Mouse (Mus musculus): ENCODE results near the gene Defb26. TPM values are rescaled to one million over a fixed set of nuclear protein-coding genes. Genes with fewer than 3 reads are reported as not detected.

The Defb26 gene
- 162 and 254 TPM in 2 replicates for polyA plus RNA-seq (2012; rRNA removed)

GRCm38 (mm10) chr2:152511592-152511991, at the start of gene Defb26:
Gene Defb26 (minus strand): TSS chr2:152511692.
- no peak for DNase-seq (ENCODE audit: low read depth)

DNA sequence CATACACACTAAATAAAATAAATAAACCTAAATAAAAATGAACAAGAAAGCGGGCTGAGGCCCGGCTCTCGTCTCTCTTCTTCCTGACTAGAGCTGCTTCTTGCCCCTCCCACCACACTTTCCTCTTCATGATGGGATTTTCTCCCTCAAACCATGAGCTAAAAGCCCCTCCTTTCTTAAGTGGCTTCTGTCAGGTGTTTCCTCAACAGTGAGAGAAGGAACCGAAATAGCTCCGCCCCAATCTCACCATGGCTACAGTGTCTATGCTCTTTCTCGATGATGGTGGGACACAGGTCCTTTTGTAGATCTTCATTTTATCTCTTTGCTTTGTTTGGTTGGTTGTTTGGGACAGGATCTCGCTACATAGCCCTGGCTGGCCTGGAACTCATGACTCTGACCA, 45.2 kb upstream of the Defb26 start:
- no peak for DNase-seq (ENCODE audit: low read depth)

GRCm38 (mm10) chr2:152553774-152554423, 42.4 kb upstream of the Defb26 start:
- no peak for DNase-seq (ENCODE audit: low read depth)

DNA sequence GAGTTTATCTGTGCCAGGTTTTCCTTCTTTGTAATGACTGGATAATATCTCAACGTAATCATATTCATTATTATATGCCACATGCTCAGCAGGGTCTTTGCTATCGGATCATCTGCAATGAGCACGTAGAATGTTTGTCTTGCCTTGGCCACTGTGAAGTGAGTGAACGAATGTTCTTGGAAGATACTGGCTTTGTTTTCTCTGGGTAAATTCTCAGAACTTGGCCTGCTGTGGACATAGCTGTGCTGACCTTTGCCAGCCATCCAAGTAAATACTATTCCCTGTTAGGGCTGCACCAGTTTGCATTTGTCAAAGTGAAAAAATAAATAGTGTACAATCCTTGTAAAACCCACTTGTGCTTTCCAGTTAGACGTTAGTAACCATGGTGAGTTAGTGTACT, 36.6 kb upstream of the Defb26 start:
- no peak for DNase-seq (ENCODE audit: low read depth)

DNA sequence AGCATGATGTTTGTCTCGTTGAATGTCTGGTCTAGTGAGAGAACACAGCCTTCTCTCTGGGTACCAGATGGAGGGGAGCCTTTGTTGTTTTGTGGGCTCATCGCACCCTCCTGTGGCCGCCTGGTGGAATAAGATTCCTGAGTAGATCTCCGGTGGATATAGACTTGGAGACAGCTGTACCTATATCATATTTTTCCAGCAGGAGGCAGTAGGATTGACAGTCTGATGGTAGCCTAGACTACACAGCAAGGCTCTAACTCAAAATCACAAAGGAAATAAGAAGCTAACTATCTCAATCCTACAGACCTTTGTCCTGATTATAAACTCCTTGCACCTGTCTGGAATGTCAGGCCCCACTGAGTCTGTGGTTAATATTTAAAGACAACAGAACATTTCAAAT, 33.2 kb upstream of the Defb26 start:
- DNase-seq (ENCODE audit: low read depth): no peak

DNA sequence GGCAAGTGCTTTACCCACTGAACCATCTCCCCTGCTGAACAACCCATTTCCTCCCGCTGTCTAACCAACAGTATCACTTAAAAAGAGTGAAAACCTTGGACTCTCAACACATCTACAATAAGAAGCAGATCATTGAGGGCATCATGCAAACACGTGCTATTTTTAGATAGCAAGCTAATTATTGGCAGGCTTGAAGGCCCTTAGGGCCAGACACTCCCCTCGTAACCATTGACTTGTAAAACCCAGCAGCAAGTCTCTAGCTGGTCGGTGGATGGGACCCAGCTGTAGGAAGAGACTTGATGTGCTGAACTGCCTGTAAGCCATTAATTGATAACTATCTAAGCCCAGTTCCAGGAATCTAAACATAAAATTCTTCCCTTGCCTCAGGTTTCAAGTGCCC, 32.0 kb upstream of the Defb26 start:
- no peak for DNase-seq (ENCODE audit: low read depth)

- no peak for DNase-seq (ENCODE audit: low read depth)
These were observed 31.4 kb upstream of the Defb26 start for GRCm38 (mm10) chr2:152542897-152543296.

GRCm38 (mm10) chr2:152541979-152542378, 30.5 kb upstream of the Defb26 start:
- DNase-seq (ENCODE audit: low read depth): no peak

DNA sequence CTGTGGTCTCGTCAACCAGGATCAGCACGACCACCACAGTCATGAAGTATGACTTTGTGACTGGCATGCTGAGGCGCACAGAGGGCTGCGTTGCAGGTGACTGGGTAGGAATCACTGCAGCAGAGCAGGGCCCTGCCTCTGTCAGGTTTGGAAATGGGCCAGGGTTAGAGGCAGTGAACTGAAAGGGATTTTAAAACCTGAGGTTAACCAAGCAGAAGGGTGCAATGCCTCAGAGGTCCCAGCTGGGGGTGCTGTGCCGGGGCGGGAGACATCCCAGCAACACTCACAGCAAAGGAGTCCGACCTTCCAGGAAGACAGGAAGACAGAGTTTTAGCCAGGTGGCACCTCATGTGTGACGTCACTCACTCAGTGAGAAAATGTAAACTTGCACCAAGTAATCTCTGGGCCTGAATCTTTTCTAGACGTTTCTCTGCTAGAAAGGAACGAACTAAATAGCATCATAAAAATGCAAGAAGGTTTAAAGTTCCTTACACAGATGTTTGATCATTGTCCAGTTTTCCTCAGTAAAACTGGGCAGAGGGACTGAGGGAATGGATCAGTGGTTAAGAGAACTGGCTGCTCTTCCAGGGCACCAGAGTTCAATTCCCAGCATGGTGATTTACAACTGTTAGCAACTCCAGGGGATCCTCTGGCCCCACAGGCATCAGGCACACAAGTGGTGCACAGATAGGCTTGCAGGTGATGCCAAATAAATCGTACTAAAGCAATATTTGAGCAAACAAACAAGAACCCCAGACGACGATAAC, 28.6 kb upstream of the Defb26 start, which contains the start of gene Defb29:
Gene Defb29 (minus strand): TSS at position 155 of the 767 bp plus-strand sequence.
- no peak for DNase-seq (ENCODE audit: low read depth)

GRCm38 (mm10) chr2:152517981-152518380, 6.5 kb upstream of the Defb26 start, which contains the start of gene Defb28:
Gene Defb28 (plus strand): TSS chr2:152518255.
- DNase-seq (ENCODE audit: low read depth): no peak

DNA sequence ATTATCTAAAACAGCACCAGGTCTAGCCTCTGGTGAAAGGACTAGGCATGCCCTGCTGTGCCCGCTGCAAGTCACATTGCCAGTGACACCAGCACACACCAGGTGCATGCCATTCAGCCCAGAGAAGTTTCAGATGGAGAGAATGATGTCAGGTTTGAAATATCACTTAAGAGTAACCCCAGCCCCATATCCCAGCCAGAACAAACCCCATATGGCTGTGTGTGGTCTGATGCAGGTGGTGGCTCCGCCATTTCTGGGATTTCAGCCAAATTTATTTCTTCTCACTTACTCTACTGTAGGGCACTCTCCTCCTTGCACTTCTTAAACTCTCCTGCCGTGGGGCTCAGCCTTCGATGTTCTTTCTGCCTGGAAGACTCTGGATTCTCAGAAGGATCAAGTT, 4.6 kb upstream of the Defb26 start:
- no peak for DNase-seq (ENCODE audit: low read depth)

- no peak for DNase-seq (ENCODE audit: low read depth)
These were observed 7.5 kb downstream of the Defb26 start for GRCm38 (mm10) chr2:152503950-152504349.

- no peak for DNase-seq (ENCODE audit: low read depth)
These were observed 10.6 kb downstream of the Defb26 start for GRCm38 (mm10) chr2:152500863-152501229.

GRCm38 (mm10) chr2:152500204-152500862, 11.2 kb downstream of the Defb26 start:
- no peak for DNase-seq (ENCODE audit: low read depth)

DNA sequence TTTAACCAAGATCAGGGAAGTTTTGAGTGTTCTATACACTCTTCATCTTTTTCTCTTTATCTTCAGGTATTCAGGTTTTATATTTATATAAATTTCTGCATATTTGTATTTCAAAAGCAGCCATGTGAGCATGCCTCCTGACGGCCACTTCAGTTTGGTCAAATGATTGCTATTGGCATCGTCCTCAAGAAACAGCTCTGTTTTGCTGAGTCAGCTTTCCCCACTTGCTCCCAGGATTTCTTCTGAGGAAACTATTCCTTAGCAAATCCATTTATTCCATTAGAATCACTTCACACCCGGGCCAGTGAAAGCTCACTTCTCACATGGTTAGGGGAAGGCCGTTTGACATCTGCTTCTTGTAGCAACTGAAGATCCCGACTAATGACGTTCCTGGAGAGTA, 13.5 kb downstream of the Defb26 start:
- no peak for DNase-seq (ENCODE audit: low read depth)

DNA sequence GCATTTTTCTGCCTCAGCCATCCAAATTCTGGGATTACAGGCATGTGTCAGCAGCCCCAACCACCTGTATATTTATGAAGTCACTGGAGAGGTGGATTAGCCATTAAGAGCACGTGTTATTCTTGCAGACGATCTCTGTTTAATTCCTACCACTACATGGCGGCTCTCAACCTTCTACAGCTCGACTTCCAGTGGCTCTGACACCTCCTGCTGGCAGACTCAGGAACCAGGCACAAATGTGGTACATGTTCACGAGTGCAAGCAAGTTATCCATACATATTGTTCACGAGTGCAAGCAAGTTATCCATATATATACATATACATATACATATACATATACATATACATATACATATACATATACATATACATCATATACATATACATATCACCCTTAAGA, 18.3 kb downstream of the Defb26 start:
- no peak for DNase-seq (ENCODE audit: low read depth)

DNA sequence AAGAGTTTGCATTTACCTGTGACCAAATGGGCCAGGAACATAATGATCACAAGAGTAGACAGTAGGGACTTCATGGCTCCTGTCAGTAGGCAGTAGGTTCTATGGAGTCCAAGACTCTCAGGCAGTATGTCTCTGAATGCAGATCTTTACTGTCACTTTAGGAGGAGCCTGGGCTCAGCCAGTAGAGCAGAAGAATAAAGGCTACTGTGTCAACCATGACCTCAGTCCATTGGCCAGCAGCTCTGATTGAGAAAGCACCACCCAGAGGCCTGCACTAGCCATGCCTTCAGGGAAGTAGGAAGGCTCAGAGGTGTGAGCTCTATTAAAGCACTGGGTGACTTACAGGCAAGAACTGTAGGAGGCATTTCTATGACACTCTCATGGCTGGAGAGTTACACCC, 21.5 kb downstream of the Defb26 start, which contains the start of gene Defb22:
Gene Defb22 (minus strand): TSS at position 101 of the 400 bp plus-strand sequence.
- DNase-seq (ENCODE audit: low read depth): no peak

- no peak for DNase-seq (ENCODE audit: low read depth)
These were observed 24.5 kb downstream of the Defb26 start for GRCm38 (mm10) chr2:152487024-152487423.

DNA sequence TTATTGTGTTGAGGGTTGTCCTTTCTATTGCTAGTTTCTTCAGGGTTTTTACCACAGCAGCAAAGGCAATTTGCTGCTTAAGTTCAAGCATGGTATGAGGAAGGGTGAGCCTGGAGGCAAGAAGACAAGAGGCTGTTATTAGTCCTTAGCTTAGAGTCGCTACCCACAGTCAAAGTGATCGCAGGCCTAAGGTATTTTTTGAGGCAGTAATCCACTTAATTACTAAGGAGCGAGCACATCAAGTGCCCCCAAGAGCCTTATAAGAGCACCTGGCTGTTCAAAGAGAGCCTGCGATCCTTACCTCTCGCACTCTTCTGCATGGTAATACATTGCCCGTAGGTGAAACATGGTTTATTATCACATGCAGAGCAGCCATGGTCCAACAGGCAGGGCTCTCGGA, 29.8 kb downstream of the Defb26 start:
- no peak for DNase-seq (ENCODE audit: low read depth)

- DNase-seq (ENCODE audit: low read depth): no peak
These were observed 30.6 kb downstream of the Defb26 start for GRCm38 (mm10) chr2:152480881-152481280.

DNA sequence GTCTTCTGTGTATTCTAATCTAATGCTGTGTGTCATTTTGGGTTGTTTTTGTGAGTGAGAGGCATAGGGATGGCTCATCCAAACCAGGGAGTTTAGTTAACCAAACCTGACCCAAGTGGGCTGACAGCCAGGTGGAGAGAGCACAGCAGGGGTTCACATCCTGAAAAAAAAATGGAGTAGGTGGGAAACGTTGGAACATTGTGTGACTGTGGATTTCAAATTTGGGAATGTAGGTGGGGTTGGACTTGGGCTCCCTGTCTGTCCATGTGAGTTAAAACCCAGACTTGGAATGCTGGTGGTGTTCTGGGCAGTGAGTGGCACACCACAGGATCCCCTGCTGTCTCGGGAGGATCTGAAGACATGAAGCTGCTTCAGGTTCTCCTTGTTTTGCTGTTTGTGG, 34.7 kb downstream of the Defb26 start, which contains the start of gene Defb20:
Gene Defb20 (plus strand): TSS at position 301 of the 400 bp plus-strand sequence.
- no peak for DNase-seq (ENCODE audit: low read depth)

DNA sequence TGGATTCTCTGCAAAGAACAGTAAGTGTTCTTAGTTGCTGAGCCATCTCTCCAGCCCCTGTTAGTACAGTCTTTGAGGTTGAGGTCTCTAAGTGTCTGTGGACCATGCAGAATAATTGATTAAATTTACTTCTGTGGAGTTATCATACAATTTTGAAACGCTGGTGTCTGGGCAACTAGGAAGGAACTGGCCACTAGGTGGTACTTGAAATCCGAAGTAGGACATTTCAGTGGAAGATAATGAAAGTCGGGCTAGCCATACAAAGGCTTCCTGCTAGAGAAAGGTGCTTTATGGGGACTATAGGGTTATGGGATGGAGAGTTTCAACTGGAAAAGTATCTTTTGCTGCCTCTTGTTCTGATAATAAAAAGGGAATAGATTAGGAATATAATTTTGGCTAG, 39.1 kb downstream of the Defb26 start:
- no peak for DNase-seq (ENCODE audit: low read depth)

DNA sequence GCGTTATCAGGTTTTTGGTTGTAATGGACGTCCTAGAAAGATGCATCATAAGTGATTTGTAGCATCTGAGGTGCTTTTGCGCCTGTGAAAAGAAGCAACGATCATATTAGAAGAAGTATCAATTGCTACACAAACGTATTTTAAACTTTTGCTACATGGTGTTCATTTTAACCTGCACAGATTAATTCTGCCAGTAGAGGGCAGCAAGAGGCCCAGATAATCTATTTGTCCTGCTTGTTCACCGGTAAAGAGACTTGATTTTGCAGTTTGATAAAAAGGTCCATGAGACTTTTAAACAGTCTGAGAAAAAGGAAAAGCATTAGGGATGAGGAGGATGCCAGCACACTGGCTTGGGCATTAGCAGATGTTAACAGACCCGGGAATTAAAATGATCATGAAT, 40.5 kb downstream of the Defb26 start:
- DNase-seq (ENCODE audit: low read depth): no peak

Data from gonadal fat pad, adult 2 months (tissue).